Mouse (Mus musculus) CD8-positive naive resting alpha-beta T cell, adult 2 months (primary cell): ENCODE data around the gene Slpi.
A peak's percentile ranks its signal among the peaks of the same experiment; 100 is the strongest.

ENCODE experiments used
- DNase-seq, 2 experiments: peaks; one replicate each; pipeline ENCODE4 v3.0.0; 2022; ENCODE audit warnings: low read depth in 2 of 2, low spot score in 2 of 2

Slpi gene

DNA sequence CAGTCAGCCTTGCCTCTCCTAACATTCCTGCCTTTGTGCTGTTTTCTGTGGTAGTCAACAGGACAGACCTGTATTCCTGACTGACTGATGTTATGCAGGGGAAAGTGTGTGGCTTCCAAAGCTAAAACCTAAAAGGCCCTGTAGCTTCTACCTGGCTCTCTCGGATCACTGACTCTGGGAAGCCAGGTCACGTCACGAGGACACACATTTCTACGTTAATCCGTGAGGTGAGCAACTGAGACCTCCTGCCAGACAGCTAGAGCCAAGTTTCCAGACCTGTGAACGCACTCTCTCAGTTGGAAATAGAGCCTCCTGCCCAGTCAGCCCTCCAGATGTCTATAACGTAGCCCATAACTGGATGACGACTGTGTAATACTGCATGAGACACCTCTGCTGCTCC is 33.1 kb upstream of the Slpi start:
- no peak for DNase-seq

DNA sequence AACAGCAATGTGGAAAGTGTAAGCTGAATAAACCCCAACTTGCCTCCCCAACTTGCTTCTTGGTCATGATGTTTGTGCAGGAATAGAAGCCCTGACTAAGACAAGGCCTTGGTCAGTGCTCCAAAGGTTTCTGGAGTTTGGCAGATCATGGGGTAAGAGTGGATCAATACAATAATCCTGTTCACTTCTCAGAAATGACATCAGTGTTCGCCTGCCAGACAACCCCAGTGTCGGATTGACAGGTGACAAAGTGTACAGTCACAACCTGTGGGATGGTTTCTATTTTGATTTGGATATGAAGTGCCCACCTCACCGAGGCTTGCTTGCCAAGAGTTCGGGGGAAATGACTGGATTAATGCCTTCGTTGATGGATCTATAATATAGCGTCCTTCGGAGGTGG is 32.4 kb upstream of the Slpi start:
- DNase-seq: no peak

DNA sequence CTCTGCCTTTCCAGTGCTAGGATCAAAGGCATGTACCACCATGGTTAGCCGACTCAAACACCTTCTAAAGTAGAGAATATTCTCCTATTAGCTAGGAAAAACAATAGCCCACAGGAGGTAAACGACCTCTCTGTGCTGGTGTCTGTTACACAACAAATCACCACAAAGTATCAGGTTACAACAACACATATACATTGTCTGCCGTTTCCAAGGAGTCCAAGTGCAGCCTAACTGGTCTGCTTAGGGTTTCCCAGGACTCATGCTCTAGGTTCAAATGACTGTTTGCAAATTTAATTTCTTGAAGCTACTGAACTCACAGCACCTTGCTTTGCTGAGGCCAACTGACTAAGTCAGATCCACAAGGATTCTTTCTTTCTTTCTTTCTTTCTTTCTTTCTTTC is 30.6 kb upstream of the Slpi start:
- no peak for DNase-seq

DNA sequence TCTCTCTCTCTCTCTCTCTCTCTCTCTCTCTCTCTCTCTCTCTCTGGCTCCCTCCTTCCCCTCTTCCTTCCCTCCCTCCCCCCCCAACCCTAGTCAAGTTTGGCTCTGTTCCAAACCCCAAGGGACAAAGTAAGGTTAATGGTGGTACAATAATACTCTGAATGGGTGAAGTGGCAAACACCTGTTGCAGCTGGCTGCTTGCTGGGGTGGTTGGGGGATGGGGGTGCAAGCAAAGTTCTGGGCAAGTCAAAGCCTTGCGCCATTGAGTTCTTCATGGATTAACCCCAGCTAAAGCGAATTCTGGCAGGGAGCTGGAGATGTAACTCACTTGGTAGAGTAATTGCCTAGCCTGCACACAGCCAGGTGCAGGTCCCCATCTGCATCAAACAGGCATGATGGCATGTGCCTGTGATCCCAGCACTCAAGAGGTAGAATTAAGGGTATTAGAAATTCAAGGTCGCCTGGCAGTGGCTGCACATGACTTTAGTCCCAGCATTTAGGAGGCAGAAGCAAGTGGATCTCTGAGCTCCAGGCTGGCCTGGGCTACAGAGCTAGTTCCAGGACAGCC is 29.5 kb upstream of the Slpi start:
- no peak for DNase-seq

DNA sequence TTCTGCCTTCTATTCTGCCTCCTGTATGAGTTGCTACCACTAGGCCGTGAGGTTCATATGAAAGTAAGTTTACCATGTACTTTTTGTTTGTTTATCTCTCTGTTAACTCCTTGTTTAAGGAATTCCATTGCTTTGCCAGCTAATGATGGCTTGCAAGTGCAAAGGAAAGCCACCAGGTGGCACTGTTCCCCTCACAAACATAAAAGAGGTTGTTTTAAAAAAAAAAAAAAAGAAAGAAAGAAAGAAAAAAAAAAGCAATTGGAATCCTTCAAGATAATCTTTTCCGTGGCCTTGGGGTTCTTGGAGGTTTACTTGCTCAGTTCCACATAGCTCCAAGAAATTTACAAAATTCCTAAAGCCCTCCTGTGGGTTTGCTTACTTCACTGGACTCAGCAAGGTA is 28.3 kb upstream of the Slpi start:
- peak in 1 of 2 experiments; percentile 33 for DNase-seq

DNA sequence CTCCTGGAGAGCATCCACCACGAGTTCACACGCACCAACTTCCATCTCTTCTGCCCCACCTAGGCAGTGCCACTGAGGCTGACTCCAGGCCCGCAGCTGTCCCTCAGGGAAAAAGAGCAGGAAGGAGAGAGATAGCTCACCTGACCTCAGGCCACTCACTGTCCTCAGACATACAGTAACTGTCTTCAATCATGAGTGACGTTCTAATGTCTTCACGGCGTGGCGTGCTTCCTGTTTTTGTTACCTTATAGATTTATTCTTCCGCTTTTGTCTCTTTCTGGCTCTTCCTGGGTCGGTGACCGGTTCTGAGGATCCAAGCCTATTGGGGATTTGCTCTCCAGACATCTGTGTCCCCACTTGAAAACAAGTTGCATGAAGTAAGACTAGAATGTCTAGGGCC is 25.7 kb upstream of the Slpi start:
- no peak for DNase-seq

DNA sequence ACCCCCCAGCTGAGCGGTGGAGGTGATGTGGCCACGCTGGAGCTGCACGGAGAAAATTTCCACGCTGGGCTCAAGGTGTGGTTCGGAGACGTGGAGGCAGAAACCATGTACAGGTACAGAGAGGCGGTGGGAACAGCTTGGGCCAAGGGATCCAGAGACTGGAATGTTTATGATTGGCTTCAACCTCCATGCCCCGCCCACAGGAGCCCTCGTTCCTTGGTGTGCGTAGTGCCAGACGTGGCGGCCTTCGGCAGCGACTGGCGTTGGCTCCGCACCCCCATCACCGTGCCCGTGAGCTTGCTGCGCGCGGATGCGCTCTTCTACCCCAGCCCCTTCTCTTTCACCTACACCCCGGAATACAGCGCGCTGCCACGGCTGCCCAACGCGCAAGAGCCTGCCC is 25.3 kb upstream of the Slpi start:
- no peak for DNase-seq

DNA sequence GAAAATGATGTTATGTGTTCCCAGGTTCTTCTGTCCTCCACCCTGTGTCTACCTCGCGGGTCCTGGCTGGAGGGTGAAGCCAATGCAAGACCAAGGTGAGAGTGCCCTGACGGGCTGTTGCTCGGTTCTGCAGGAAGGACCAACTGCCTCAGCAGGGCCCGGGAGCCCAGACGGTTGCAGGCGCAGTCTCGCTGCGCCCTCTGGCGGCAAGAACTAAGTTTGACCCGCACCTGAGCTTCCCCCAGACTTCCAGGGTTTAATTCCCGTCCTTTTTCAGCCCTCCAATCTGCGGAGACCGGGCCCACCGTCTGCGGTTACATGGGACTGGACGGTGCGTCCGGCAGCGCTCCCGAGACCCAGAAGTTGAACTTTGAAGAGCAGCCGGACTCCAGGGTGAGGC is 18.8 kb upstream of the Slpi start:
- peak; percentile 30 to 36 for DNase-seq

DNA sequence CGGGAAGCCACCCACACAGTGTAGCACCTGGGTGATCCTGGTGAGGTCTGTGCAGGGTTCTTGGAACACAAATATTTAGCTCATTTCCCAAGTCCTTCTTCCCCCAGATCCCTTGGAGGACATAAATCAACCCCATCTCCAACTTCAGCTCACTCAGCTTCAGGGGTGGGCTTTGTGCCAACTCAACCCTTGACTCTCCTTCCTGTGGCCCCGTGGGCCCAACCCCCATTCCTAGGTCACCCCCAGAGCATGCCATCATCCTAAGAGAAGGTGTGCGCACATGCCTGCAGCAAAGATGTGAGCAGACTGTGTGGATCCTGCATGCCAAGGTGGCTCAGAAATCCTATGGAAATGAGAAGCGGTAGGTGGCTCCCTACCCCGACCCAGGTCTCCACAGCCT is 16.6 kb upstream of the Slpi start:
- DNase-seq: no peak

DNA sequence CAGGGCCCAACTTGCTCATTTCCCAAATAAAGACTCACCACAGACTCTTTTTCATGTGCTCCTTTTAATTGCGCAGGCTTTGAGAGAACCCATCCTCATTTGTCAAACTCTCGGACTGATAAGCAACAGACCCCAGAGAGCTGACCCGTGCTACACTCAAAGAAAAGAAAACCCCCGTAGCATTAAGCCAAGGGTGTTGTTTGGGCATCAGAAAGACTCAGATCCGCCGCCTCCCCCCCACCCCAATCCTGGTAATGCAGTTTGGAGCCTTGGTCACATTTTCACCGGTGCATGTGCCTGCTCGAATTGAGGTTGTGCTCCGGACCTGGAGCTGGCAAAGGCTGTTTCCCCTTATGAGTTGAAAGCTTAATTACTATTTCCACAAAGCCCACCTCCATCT is 16.2 kb upstream of the Slpi start, which contains the start of gene Matn4:
Gene Matn4 (minus strand): TSS at position 101 of the 400 bp plus-strand sequence.
- no peak for DNase-seq

DNA sequence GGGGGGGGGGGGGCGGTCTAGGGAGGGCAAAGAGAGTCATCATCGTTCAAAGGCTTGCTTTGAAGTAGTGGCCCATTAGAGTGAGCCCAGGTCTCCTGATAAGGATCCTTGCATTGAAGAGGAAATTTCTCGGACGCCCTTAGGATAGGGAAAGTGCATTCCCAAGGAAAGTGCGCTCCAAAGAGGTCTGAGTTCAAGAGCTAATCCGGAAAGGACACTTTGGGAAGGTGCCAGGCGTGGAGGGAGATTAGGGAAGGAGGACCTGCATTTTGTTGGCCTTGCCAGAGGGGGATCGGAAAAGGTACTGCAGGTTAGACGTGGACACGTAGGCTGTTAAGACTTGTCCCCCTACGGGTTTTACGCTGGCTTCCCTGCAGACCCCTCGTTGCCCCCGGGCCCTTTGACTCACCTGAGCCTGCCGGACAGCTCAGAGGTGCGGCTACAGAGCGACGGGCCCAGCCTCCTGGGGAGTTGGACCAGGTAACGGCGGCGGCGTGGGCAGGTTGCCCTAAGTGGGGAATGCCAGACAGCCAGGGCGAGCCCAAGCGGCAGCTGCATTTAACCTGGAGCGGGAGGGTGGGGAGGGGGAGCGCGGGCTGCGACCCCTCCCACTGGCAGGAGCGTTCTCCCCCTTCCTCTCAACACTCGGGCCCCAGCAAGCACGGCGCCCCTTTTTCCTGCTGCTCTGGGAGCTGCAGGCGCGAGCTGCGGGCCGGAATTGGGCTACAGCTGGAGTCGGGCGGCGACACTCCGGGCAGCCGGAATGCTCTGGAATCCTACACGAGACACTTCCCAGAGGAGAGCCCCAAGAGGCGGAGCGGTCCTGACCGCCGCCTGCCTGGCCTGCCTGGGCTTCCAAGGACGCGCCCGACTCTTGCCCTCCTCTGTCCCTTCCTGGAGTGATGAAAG is 15.4 kb upstream of the Slpi start:
- DNase-seq: no peak

DNA sequence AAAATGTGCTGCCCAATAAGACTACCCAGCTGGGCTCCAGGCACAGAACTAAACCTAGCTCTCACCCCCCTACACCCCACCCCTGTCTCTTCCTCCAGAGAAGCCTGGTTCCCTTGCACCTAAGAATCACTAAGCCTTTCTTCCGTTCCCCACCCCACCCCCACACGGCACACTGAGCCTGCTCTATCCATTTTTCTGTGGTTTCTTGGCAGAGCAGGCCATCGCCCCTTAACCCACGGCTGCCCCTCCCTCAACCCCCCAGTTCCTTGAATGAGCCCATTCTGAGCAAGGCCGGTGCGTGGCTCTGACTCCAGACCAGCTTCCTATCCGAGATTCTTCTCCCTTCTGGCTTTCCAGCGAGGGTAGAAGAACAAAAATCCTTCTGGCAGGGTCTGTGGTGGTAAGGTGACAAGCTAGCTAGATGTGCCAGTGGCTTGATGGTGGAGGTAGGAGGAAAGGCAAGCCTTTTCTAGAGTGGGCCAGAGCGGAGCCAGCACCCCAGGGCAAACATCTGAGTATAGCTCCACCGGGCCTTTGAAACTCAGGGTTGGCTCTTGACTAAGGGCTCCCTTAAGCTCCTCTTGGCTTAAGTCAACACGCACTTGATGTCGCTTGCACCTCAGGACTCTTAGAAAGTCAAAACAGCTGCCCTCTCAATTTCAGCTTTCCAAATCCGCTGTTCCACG is 14.6 kb upstream of the Slpi start:
- no peak for DNase-seq

DNA sequence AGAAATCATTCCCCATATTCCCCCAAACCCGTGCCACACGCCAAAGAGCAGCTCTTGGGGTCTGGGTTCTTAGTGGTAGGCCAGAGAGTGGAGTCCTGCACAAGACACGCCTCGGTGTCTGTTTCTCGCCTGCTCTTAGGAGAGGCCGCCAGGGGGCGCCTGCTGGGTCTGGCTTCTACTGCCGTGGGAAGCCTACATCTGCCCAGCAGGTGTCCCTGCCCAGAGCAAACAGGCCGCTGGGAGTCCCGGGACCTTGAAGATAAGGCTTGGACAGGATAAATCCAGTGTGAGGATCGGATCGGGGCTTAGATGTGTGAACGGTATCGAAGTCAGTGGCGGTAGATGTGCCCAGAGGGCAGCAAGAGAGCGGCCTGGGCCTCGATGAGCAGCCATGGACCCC is 14.0 kb upstream of the Slpi start, which contains the start of gene Rbpjl:
Gene Rbpjl (plus strand): TSS at position 236 of the 400 bp plus-strand sequence.
- peak; percentile 41 to 48 for DNase-seq

DNA sequence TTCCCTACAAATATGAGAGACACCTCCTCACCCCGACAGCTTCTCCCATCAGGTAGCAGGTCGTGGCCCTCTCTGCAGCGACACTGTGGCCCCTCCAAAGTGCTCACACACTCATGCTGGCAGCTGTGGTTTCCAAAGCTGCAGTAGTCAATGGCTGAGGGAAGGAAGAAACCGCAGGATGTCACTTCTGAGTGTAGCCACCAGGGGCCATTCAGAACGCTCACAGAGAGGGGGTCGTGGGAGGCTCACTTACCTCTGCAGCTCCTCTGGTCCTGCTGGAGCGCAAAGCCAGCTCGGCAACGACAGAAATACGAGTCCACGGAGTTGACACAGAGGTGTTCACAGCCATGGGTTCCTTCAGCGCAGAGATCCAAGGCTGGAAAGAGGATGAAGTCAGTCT is 8.0 kb upstream of the Slpi start:
- no peak for DNase-seq

DNA sequence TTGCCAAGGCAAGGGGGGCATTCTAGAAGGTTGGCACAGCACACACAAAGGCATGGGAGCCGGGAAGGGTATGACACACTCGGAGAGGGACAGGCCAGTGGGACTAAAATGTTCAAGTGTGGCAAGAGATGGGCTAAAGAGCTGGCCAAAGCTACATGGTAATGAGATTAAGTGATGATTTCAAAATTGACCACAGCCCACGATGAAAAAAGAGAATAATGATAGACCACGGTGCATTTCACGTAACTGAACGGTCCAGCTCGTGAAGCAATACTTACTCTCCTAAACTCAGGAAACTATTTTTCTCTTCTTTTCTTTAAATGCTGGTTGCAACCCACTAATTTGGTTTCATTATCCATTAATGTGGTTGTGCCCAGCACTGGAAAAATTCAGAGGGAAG is 7.2 kb upstream of the Slpi start:
- no peak for DNase-seq

DNA sequence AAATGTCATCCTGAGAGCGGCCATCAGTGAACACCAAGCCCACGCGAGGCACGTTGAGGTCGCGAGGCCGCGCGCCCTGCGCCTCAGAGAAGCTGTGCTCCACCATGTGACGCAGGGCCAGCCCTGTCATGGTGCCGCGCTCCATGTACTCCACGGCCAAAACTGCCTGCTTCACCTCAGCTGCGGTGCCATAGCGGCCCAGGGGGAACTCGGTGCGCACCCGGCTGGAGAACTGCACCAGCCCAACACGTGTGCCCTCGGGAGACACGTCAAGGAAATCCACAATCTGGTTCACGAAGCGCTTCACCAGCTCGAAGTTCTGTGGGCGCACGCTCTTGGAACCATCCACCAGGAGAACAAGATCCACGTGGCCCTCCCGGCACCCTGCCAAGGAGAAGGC is 4.2 kb upstream of the Slpi start:
- no peak for DNase-seq

DNA sequence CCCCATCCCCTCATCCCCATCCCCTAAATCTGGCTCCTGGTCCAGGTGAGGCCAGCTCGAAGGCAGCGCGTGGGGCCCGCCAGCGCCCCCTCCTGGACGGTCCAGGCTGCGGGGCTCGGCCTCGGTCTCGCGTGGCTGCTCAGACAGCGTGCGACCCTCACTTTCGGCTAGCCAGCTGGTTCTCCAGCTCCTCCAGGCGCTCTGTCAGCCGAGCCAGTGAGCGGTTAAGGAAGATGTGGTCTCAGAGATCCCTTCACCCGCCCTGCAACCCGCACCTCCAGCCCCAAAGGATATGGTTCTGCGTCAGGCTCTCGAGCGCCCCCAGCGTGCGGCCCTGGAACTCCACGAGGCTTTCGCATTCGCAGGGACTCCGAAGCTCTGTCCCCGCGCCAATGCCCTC is 604 bp upstream of the Slpi start:
- DNase-seq: peak; percentile 63 to 81

DNA sequence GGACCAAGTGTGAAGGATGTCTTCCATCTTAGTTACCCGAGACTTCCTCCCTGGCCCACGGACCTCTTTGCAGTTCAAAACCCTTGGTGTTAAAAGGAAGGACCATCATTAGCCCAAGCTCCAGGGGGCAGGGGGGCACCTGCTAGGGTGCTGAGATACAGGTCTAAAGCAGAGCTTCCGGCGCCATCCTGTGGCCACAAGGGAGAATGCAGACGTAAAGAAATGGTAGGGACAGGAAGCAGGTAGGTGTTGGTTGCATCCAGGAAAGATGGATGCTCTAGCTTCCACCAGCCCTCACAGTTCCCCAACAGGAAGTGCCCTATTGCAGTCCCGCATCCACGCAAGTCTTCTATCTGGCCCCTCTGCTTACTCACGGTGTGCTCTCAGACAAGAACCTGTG is 1.9 kb downstream of the Slpi start:
- DNase-seq: peak in 1 of 2 experiments; percentile 50

DNA sequence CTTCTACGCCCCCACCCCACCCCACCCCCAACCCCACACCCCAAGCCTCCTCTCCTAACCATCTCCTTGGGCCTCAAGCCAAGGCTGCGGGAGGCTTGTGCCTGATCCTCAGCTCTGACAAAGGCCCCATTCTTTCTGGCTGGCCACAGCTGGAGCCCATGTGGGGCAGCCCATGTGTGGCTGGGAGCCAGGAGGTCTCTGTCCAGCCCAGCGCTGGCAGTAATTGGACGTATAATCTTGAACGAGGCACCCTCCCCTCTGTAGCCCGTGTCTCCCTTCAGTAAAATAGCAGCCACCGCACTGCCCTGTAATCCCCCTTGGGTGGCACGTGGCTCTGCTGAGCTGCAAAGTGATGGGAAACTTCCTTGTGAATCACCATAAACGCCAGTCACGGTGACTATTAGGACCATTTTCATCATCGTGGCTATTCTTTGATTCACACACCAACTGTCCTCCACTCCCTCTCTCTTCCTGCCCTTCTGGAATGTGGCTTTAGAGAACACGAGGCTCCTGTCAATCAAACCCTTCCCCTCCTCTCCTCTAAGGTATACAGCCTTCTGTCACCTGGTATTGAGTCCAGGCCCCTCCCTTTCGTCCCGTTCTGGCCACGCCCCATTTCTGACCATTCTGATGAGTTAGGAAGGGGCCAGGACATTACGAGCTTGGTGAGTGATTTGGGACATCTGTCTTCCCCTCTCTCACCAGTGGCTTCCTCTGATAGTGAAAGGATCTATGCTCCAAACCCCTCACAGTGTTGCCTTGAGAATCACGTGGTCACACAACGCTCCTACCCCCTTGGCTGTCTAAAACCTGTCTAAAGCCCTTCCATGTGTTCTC is 2.8 kb downstream of the Slpi start:
- DNase-seq: no peak

DNA sequence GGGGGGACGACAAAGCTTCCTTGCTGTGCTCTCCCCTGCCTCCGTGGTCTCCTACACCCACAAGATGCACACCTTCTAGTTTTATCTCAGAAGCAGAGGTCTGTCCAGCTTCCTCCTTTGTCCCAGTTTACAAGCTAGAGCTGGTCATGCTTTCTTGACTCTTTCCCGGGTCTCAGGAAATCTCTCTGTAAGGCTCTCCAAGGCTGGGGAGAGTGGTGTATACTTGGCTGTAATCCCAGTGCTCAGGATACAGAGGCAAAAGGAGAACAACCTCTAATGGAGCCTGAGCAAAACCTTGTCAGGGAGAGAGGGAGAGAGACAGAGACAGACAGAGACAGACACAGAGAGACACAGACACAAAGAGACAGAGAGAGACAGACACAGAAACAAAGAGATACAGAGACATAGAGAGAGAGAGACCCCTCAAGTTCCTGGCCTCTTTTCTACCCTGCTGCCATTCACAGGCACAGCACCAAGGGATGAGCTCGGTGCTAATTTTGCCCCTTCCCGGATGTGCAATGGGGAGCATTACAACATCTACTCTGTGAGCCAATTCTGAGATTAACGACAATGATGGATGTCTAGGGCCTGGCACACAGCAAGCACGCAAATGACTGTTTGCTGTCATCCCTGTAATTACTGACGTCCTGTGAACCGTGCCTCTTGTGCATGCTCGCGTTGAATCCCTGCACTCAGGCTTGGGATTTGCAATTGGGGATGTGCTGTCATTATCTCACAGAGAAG is 5.1 kb downstream of the Slpi start:
- no peak for DNase-seq

DNA sequence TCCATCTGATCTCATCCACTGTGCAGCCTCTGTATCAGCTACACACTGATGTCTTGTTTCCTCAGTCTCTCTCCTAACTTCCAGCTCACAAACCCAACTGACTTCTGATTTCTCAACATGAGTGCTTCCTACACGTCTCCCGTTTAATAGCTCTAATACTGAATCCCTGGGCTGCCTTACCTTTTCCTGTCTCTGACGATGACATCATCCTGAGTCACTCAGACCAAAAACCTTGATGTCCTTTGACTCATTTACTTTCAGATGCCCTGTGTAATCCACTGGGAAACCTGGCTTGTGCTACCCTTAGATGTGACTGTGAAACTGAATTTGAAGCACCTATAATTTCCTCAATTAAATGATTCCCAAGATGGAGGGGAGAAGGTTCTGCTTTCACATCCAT is 5.9 kb downstream of the Slpi start:
- DNase-seq: no peak
